Mouse (Mus musculus) adipocyte (in vitro differentiated cells): ENCODE data around the gene Rap1gap.

Source experiments
- DNase-seq: peaks from one replicate; pipeline ENCODE4 v3.0.0-alpha.2; 2016; ENCODE audit warnings: low spot score

Gene Rap1gap

GRCm38 (mm10) chr4:137722692-137723427 is 58.3 kb downstream of the Rap1gap start:
- DNase-seq = peak; percentile 65

DNA sequence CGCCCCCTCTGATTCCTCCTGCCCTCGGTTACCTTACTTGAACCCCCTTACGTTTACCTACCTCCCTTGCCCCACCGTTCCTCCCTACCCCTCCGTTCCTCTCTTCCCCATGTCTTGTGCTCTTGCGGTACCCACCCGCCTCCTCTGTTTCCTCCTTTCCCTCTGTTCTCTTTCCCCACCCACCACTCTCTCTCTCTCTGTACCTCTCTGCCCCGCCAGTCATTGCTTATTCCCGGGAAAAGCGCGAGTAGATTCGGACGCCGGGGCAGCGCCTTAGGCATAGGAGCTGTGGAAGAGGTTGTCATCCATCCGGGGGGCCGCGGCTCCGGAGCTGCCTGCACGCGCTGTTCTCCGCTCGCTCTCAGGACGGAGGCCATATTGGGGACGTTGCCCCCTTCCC is 59.0 kb downstream of the Rap1gap start:
- no peak for DNase-seq

- no peak for DNase-seq
Observed at GRCm38 (mm10) chr4:137724212-137724611, 59.7 kb downstream of the Rap1gap start.

DNA sequence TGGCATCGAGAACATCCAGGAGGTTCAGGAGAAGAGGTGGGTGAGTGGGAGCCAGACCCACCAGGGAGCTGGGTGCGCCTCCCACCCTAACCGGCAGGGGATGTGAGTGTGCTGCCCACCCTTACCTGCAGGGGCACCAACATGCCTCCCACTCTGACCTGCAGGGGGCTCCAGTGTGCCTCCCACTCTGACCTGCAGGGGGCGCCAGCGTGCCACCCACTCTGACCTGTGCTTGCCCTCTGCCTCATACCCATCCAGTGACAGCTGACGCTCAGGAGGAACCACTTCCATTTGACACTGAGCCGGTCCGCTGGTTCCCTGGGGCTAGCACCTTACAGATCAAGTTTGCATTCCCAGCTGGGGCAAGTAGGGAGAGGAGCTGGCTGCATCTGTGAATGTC is 60.2 kb downstream of the Rap1gap start:
- no peak for DNase-seq

DNA sequence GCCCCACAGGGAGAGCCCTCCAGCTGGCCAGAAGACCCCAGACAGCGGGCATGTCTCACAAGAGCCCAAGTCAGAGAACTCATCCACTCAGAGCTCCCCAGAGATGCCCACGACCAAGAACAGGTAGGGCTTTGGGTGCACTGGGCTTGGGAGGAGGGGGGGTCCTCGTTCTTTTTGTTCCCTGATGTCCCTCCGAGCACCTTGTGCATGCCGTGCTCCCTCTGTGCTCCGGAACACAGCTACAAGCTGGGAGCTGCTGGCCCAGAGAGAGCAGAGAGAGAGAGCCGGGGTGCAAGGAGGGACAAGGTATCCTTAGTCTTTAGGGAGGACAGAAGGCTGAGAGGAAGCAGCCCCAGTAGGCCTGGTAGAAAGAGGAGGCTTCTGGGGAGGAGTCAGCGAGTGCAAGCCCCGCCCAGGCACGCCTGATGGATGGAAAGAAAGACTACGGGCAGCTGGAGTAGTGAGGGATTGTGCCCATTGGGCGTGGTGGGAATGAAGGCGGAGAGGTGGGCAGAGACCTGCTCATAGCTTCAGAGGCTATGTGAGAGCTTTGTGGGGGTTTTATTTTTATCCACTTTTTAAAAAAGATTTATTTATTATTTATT is 61.1 kb downstream of the Rap1gap start:
- DNase-seq = no peak

DNA sequence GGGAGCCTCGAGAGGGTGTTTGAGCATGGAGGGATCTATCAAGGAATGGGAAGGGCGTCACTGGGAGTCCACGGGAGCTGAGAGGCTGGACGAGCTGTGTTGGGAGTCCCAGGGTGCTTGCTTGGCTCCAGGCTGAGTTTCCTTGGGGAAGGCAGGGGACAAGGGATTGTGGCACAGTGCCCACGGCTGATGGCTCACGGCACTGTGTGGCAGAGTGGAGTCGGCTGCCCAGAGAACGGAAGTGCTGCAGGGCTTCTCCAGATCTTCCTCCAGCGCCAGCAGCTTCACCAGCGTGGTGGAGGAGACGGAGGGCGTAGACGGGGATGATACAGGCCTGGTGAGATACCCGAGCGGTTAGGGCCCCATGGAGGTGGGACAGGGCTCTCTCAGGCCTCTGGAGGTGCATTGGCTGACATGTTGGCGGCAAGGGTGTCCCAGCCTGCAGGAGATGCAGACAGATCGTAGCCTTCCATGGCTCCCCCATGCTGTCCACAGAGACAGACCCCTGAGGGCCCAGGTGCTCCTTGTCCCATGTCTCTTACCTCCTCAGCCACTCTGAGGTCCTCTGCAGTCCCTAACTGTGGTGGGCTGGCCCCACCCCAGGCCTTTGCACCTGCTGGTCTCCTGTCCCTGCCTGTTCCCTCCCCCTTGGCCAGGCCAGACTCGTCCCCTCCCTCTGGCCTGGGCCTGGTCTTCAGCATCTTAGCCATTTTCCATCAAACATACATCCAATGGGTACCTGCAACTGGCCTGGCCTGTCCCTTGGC is 62.4 kb downstream of the Rap1gap start:
- DNase-seq = no peak

- no peak for DNase-seq
Observed at GRCm38 (mm10) chr4:137727506-137728187, 63.1 kb downstream of the Rap1gap start.

DNA sequence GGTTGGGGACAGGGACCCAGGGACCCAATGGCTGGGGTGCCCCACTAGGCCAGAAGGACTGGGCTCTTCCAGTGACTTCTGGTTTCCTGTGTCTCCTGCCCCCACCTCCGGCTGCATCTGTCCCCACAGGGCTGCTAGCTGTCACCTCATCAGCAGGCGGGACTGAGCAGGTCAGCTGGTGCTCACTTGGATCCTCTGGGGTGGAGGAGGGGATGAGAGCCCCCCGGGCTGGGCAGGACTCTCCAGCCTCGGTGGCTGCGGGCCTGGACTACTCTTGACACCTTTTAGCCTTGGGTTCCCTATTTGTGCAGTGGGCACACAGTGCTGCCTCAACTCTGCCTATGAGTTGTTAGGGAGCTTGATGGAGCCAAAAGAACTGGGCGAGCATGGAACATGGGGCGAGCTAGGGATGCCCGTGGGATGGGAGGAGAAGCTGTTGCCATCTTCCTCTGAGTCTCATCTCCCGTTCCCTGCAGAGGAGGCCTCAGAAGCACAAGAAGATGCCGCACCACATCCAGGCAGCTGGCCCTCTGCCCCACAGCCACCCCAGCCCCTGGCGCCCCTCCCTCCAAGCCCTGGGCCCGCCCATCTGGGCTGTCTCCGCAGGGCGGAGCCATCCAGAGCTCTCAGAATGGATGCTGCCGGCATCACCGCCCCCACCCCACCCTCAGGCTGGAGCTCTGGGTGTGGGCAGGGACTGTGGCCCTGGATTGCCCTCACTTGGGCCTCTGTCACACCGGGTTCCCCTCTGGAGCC is 64.1 kb downstream of the Rap1gap start:
- DNase-seq = no peak

DNA sequence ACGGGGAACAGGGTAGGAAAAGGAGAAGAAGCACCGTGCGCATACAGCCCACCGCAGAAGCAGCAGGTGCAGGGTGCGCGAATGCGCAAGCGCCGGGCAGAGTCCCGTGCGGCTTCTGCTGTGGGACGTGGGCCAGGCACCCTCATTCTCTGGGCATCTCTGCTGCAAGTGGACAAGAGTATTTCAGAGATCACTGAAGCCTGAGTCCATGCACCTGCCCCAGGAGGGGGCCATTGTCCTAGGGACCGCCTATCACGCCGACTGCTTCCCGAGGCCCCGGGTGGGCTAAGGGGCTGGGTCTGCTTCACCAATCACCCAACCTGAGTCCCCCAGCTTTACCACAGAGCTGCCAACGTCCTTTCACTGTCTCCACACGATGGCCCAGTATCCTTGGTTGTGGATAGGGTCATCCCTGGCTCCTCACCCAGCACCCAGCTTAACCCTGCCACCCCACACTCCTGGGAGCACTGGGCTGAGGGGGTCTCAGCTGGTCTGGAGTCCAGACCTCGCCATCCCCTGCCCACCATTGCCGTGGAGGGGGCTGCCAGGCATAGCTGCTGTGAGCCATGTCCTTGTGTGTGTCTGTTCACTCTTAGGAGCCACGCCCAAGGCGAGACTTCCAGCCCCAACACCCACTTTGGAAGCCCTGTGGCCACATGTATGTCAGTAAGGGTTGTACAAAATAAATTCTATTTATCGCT is 64.8 kb downstream of the Rap1gap start:
- DNase-seq = no peak

DNA sequence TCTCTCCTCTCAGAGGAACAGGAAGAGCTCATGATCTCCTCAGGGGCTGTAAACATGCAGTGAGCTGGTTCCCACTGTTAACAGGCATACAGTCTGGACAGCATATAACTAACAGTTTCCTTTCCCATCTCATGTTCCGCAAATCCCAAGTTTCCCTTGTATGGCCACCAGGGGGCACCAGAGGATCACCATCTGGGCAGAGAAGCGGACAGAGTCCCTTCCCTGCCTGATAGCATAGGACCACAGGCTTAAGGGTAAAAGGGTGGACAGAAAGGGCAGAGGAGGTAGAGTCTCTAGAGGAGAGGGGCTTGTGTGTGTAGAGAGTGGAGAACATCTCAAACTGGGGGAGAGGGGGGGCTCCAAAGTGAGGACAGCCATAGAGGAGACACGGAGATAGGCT is 65.6 kb downstream of the Rap1gap start:
- peak; percentile 92 for DNase-seq

DNA sequence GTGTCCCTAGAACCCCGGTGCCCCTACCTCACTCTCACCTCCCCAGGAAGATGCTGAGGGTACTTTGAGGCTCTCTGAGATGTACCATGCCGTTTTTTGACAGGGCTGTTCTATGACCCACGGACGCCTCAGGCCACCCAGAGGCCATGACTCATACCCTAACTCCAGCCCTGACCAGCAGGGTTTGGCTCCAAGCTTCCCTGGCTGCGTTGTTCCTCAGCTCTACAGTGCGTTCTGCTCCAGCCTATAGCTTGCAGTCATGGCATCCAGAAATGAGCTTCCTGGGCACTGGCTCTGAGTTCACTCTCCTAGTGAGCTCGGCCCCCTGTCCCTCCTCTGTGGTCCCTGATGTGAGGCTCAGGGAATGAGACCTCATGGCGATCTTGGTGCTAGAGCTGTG is 66.2 kb downstream of the Rap1gap start:
- DNase-seq = no peak

- no peak for DNase-seq
Observed at GRCm38 (mm10) chr4:137731891-137732290, 67.4 kb downstream of the Rap1gap start.

DNA sequence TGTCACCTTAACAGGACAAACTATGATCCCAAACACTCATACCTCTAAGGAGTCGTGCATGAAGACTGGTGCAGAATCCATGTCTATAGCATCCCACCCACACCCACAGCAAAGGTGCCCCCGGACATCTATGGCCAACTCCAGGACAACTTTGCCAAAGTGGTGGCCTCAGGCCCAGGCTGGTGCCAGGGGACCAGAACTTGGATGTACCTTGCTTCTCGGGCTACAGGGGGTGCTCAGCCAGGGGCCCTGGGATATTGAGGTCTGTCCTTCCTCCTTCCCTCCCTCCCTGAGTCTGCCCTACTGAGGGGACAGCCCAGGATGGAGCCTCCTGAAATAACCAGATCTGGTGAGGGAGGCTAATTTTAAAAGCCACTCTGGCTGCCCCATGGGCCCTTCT is 67.8 kb downstream of the Rap1gap start:
- DNase-seq = no peak

DNA sequence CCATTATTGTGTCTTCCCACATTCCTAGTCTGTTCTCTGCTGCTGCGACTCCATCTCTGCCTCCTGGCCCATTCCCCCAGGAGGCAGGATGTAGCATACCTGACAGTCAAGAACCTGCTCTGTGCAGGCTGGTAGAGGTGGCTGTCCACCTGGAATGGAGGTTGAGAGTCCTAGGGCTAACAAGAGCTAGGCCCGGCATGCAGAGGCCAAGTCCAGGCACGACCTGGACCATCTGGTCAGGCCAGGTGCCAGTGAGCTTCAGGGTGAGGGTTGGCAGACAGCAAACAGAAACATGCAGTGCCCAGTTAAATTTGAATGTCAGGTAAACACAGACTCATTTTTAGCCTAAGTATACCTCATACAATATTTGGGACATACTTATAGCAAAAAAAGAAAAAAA is 68.4 kb downstream of the Rap1gap start:
- DNase-seq = no peak

GRCm38 (mm10) chr4:137733459-137733858 is 68.9 kb downstream of the Rap1gap start:
- DNase-seq = no peak

GRCm38 (mm10) chr4:137736220-137736701 is 71.7 kb downstream of the Rap1gap start:
- no peak for DNase-seq

DNA sequence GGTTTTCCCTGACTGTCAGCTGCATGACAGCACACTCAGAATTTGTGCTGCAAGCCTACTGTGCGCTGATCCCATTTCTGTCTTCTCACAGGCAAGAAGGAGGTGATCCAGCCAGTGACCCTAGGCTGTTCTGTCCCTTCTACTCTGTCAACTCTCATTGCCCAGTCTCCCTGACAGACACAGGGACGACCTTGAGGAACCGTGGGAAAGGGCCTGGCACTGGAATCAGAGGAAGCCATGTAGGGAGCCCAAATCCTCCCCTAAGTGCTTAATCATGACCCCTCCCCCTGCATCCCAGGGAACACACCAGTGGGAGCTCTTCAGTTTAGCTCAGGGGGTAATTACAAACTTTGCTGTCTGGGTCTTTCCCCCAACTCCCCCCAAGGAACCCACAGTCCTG is 73.2 kb downstream of the Rap1gap start:
- DNase-seq = no peak

DNA sequence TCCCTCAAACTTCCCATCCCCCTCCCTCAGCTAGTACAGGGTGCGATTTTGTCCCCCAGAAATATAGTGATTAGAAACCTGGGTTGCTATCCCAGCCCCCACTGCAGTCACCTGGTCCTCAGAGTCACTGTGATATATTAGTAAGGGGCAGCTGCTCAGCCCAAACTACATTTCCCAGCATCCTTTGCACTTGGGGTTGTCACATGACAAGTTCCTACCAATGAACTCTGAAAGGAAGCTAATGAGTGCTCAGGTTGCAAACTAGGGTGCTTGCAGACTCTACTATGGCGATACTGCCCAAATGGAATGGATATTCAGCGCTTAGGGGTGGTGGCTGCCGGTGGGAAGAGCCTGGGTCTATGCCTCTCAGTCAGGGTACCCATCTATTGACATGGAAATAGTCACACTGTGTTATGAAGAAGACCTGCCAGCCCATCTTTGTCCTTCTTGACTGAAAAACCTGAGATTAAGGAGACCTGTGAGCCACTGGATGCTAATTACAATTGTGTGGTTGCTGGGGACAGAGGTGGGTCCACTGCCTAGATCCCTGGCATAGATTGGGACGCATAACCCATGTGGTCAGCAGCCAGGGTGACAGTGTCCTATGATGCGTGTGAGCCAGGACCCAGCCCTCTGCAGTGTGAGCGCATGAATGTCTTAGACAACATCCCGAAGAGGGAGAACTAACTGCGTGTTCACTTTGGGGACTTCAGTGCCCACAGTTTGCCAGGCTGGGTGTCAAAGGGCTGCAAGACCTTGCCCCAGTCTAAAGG is 74.8 kb downstream of the Rap1gap start:
- DNase-seq = no peak

GRCm38 (mm10) chr4:137740350-137740749 is 75.8 kb downstream of the Rap1gap start:
- no peak for DNase-seq

GRCm38 (mm10) chr4:137743791-137744190 is 79.3 kb downstream of the Rap1gap start:
- no peak for DNase-seq
